Mouse (Mus musculus): ENCODE data around the gene Capn2. TPM values are rescaled to one million over a fixed set of nuclear protein-coding genes. Genes with fewer than 3 reads are reported as not detected.
A peak's percentile ranks its signal among the peaks of the same experiment; 100 is the strongest.

Capn2 gene
- total and polyA plus RNA-seq, 3 experiments, result 0.33 TPM; not detected in 2

- Histone ChIP-seq H3K36me3 (replicated peaks) (no peaks in the 10 kb centered on the region), H3K9me3 (replicated peaks) (peaks cover 40% of the 10 kb centered on the region), H3K27me3 (ENCODE audit: insufficient read depth, low read length) (no peaks in the 10 kb centered on the region), H3K4me3 (ENCODE audit: low read depth, low read length) (no peak overlapping the region), H3K4me1 (ENCODE audit: insufficient read depth, low read depth, low read length) (no peaks in the 10 kb centered on the region)
- no peak for DNase-seq (ENCODE audit: low spot score)
- ATAC-seq (ENCODE audit: extremely low read depth, insufficient number of reproducible peaks, low FRiP score, poor library complexity, severe bottlenecking), result no peak
- no peak for TF ChIP-seq GATA1 (IDR thresholded peaks at IDR 0.05; ENCODE audit: borderline replicate concordance, low read length)
- no peak for TF ChIP-seq CTCF (IDR thresholded peaks at IDR 0.05; ENCODE audit: low read depth, low read length)
- no peak for TF ChIP-seq TAL1 (conservative IDR thresholded peaks at IDR 0.05; ENCODE audit: low read depth, low read length)
- TF ChIP-seq GATA2 (IDR thresholded peaks at IDR 0.05; ENCODE audit: borderline replicate concordance, low read depth, low read length), result no peak
- no peak for TF ChIP-seq POLR2AphosphoS5 (IDR thresholded peaks at IDR 0.05; ENCODE audit: insufficient replicate concordance, low read depth, low read length)
Observed at GRCm38 (mm10) chr1:182560390-182561098, 43.1 kb upstream of the Capn2 start.

GRCm38 (mm10) chr1:182559530-182559929 lies 42.1 kb upstream of the Capn2 start:
- Histone ChIP-seq H3K4me3 (ENCODE audit: low read depth, low read length) (no peak overlapping the region), H3K36me3 (replicated peaks) (no peaks in the 10 kb centered on the region), H3K9me3 (replicated peaks) (peaks cover 39% of the 10 kb centered on the region), H3K4me1 (ENCODE audit: insufficient read depth, low read depth, low read length) (no peaks in the 10 kb centered on the region), H3K27me3 (ENCODE audit: insufficient read depth, low read length) (no peaks in the 10 kb centered on the region)
- no peak for TF ChIP-seq GATA1 (IDR thresholded peaks at IDR 0.05; ENCODE audit: borderline replicate concordance, low read length)
- TF ChIP-seq TAL1 (conservative IDR thresholded peaks at IDR 0.05; ENCODE audit: low read depth, low read length), result no peak
- no peak for TF ChIP-seq GATA2 (IDR thresholded peaks at IDR 0.05; ENCODE audit: borderline replicate concordance, low read depth, low read length)
- no peak for TF ChIP-seq CTCF (IDR thresholded peaks at IDR 0.05; ENCODE audit: low read depth, low read length)
- no peak for TF ChIP-seq POLR2AphosphoS5 (IDR thresholded peaks at IDR 0.05; ENCODE audit: insufficient replicate concordance, low read depth, low read length)
- DNase-seq (ENCODE audit: low spot score) (no peak), ATAC-seq (ENCODE audit: extremely low read depth, insufficient number of reproducible peaks, low FRiP score, poor library complexity, severe bottlenecking) (no peak)

DNA sequence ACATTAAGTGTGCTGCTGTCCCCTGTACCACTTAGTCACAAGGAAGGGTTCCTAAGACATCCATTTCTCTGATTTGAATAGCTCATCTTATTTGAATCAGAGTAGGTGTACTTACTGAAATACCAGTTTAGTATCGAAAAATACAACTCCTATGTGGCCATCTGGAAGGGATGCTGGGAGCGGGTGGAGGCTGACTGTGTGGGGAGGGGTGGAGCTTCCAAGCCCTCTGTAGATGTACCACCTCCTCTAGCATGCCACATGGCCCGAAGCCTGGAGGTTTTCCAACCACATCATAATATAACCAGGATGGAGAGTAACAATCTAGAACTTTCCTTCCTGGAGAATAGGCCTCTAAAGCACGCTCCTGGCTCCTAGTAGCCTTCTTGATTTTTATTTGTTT lies 40.9 kb upstream of the Capn2 start:
- Histone ChIP-seq H3K9me3 (replicated peaks) (peaks cover 33% of the 10 kb centered on the region), H3K4me1 (ENCODE audit: insufficient read depth, low read depth, low read length) (no peaks in the 10 kb centered on the region), H3K27me3 (ENCODE audit: insufficient read depth, low read length) (no peaks in the 10 kb centered on the region), H3K36me3 (replicated peaks) (no peaks in the 10 kb centered on the region), H3K4me3 (ENCODE audit: low read depth, low read length) (no peak overlapping the region)
- DNase-seq (ENCODE audit: low spot score) (no peak), ATAC-seq (ENCODE audit: extremely low read depth, insufficient number of reproducible peaks, low FRiP score, poor library complexity, severe bottlenecking) (no peak)
- TF ChIP-seq TAL1 (conservative IDR thresholded peaks at IDR 0.05; ENCODE audit: low read depth, low read length) (no peak), CTCF (IDR thresholded peaks at IDR 0.05; ENCODE audit: low read depth, low read length) (no peak), GATA2 (IDR thresholded peaks at IDR 0.05; ENCODE audit: borderline replicate concordance, low read depth, low read length) (no peak), GATA1 (IDR thresholded peaks at IDR 0.05; ENCODE audit: borderline replicate concordance, low read length) (no peak), POLR2AphosphoS5 (IDR thresholded peaks at IDR 0.05; ENCODE audit: insufficient replicate concordance, low read depth, low read length) (no peak)

GRCm38 (mm10) chr1:182553649-182554375 lies 36.4 kb upstream of the Capn2 start:
- H3K4me1 ChIP-seq (ENCODE audit: insufficient read depth, low read depth, low read length), result no peaks in the 10 kb centered on the region
- DNase-seq (ENCODE audit: low spot score) (no peak), ATAC-seq (ENCODE audit: extremely low read depth, insufficient number of reproducible peaks, low FRiP score, poor library complexity, severe bottlenecking) (no peak)
- no peaks in the 10 kb centered on the region for H3K27me3 ChIP-seq (ENCODE audit: insufficient read depth, low read length)
- TF ChIP-seq TAL1 (conservative IDR thresholded peaks at IDR 0.05; ENCODE audit: low read depth, low read length) (no peak), POLR2AphosphoS5 (IDR thresholded peaks at IDR 0.05; ENCODE audit: insufficient replicate concordance, low read depth, low read length) (no peak), GATA1 (IDR thresholded peaks at IDR 0.05; ENCODE audit: borderline replicate concordance, low read length) (no peak), GATA2 (IDR thresholded peaks at IDR 0.05; ENCODE audit: borderline replicate concordance, low read depth, low read length) (no peak), CTCF (IDR thresholded peaks at IDR 0.05; ENCODE audit: low read depth, low read length) (no peak)
- peak overlapping the region; percentile 22; the same call in 1 of the 2 replicates for H3K4me3 ChIP-seq (ENCODE audit: low read depth, low read length)
- no peaks in the 10 kb centered on the region for H3K36me3 ChIP-seq (replicated peaks)
- H3K9me3 ChIP-seq (replicated peaks), result peaks cover 12% of the 10 kb centered on the region

DNA sequence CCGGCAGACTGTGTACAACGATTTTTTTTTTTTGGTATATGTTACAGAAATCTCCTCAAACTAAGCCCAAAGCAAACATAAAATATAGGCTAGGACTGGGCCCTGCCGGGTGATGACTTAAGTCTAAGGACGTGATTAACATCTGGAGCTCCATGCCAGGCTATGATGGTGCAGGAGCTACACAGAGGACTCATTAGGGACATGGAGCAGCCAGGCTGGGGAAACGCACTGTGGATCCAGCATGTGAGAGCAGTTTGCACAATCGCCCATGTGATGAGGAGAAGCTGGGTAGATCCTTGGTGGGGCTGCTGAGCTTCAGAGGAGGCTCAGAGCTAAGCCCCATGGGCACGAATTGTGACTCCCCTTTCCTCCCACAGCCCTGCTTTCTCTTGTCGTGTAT lies 33.4 kb upstream of the Capn2 start:
- no peak for ATAC-seq (ENCODE audit: extremely low read depth, insufficient number of reproducible peaks, low FRiP score, poor library complexity, severe bottlenecking)
- H3K27me3 ChIP-seq (ENCODE audit: insufficient read depth, low read length), result no peaks in the 10 kb centered on the region
- DNase-seq (ENCODE audit: low spot score), result no peak
- H3K9me3 ChIP-seq (replicated peaks), result peaks cover 19% of the 10 kb centered on the region
- TF ChIP-seq GATA1 (IDR thresholded peaks at IDR 0.05; ENCODE audit: borderline replicate concordance, low read length), result no peak
- H3K36me3 ChIP-seq (replicated peaks), result no peaks in the 10 kb centered on the region
- no peaks in the 10 kb centered on the region for H3K4me1 ChIP-seq (ENCODE audit: insufficient read depth, low read depth, low read length)
- H3K4me3 ChIP-seq (ENCODE audit: low read depth, low read length), result no peak overlapping the region

DNA sequence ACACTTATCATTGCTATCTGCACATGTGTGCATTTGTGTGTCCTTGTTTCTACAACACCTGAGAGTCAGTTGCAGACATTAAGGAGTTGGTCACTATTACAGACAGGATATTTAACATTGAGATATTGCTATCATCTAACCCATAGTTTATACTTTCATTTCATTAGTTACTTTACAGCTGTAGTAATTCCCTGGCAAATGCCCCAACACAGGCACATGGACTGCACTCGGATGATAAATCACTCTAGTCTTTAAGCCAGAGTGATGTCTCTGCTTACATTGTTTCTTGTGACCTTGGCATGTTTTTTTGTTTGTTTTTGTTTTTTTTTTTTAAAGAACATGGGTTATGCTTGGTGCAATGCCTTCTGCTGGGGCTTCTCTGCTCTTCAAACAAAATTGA lies 26.5 kb upstream of the Capn2 start:
- H3K4me1 ChIP-seq (ENCODE audit: insufficient read depth, low read depth, low read length), result peaks cover 4% of the 10 kb centered on the region; the same call in 1 of the 2 replicates
- TF ChIP-seq GATA2 (IDR thresholded peaks at IDR 0.05; ENCODE audit: borderline replicate concordance, low read depth, low read length), result no peak
- 0 out of 2 replicates have a peak, but pooled peaks cover 7% of the 10 kb centered on the region for H3K9me3 ChIP-seq (replicated peaks)
- H3K27me3 ChIP-seq (ENCODE audit: insufficient read depth, low read length), result no peaks in the 10 kb centered on the region
- no peak overlapping the region for H3K4me3 ChIP-seq (ENCODE audit: low read depth, low read length)
- no peak for ATAC-seq (ENCODE audit: extremely low read depth, insufficient number of reproducible peaks, low FRiP score, poor library complexity, severe bottlenecking)
- DNase-seq (ENCODE audit: low spot score), result no peak
- no peaks in the 10 kb centered on the region for H3K36me3 ChIP-seq (replicated peaks)
